Mouse (Mus musculus): ENCODE results near the gene Mybpc1. TPM values are rescaled to one million over a fixed set of nuclear protein-coding genes. Genes with fewer than 3 reads are reported as not detected.

Mybpc1 gene
- polyA plus RNA-seq, 1 experiment from 2014 or later: 6.5 TPM

GRCm38 (mm10) chr10:88502919-88503318, 102.0 kb downstream of the Mybpc1 start:
- Histone ChIP-seq H3K27me3 (ENCODE audit: insufficient read depth, low read length) (no peaks in the 10 kb centered on the region), H3K9ac (replicated peaks; ENCODE audit: low read length) (peak overlapping the region; percentile 89)

DNA sequence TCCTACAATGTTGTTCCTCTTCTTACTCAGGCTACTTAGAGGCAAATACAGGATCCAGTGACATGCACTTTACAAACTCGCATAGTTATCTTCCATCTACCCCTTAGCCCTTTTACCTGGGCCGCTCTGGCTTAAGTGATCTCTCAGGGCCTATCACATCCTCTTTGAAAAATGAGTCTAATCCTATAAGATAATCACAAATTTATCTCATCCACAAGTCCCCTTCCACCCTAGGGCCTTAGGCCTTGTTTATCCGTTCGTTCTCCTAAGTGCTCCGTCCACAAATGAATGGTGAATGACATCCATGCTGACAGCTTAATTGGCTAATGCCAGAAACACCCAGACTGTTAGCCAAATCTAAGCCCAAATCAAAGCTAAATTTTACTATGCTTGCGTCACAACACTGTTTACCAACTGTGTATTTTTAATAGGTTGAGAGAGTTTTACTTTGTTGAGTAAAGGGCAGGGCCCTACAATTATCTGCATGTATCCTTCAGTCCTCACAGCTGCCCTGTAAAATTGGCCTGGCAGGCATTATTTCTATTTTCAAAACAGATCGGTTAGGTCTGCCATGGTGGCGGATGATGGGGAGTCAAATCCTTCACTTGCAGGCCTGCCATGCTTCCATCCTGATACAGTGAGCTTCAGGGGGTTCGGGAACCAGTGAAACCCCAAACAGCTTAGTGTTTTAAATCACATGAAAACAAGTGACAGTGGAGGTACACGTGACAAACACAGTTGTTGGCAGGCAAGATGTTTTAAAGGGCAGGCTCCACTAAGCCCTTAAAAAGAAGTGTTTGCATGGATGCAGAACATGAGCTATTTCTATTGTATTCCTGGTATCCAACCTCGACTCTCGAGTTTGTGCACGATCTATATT, 102.8 kb downstream of the Mybpc1 start:
- Histone ChIP-seq H3K9me3 (ENCODE audit: low read length) (no peaks in the 10 kb centered on the region), H3K4me1 (ENCODE audit: insufficient read depth, low read length) (peaks cover 44% of the 10 kb centered on the region), H3K4me2 (replicated peaks; ENCODE audit: low read depth, low read length) (peak overlapping the region; percentile 75), H3K36me3 (ENCODE audit: insufficient read depth, low read length) (no peaks in the 10 kb centered on the region), H3K27ac (ENCODE audit: low read length) (peak overlapping the region; percentile 70), H3K27me3 (ENCODE audit: insufficient read depth, low read length) (no peaks in the 10 kb centered on the region), H3K9ac (replicated peaks; ENCODE audit: low read length) (0 out of 2 replicates have a peak overlapping the region, but pooled peaks have one; percentile 18), H3K4me3 (ENCODE audit: low read length) (peak overlapping the region; percentile 86)
- 60% methylated on average over 13 of the region's 13 CpGs for WGBS
- no peak for ATAC-seq (ENCODE audit: low FRiP score, low TSS enrichment)

More at GRCm38 (mm10) chr10:88502919-88503318, 102.0 kb downstream of the Mybpc1 start:
- H3K27ac ChIP-seq (ENCODE audit: low read length): peak overlapping the region; percentile 82
- H3K4me1 ChIP-seq (ENCODE audit: insufficient read depth, low read length): peaks cover 42% of the 10 kb centered on the region
- 29% methylated on average over 4 of the region's 4 CpGs for WGBS
- no peaks in the 10 kb centered on the region for H3K36me3 ChIP-seq (ENCODE audit: insufficient read depth, low read length)
- peak overlapping the region; percentile 75 for H3K4me2 ChIP-seq (replicated peaks; ENCODE audit: low read depth, low read length)
- no peaks in the 10 kb centered on the region for H3K9me3 ChIP-seq (ENCODE audit: low read length)
- ATAC-seq (ENCODE audit: low FRiP score, low TSS enrichment): no peak; the same call in 1 of the 2 replicates
- peak overlapping the region; percentile 86 for H3K4me3 ChIP-seq (ENCODE audit: low read length)

DNA sequence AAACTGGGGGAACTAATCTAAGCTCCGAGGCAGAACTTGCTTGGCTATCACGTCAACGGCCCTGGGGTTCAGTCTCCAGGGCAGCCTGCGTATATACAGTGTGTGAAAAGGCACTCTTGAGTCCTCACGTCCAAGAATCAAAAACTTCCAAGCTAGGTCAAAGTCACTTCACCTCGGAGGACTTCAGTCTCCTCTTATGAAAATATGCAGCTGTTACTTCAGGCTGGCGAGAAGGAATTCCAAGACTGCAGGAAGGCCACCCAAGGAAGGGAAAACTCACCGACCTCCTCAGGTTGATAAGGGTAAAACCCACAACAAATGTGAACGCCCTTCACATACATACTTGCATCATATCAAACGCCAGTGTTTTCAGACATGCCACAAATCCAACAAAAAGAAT, 103.6 kb downstream of the Mybpc1 start:
- no peak for ATAC-seq (ENCODE audit: low FRiP score, low TSS enrichment)
- H3K4me2 ChIP-seq (replicated peaks; ENCODE audit: low read depth, low read length): peak overlapping the region; percentile 75
- H3K27me3 ChIP-seq (ENCODE audit: insufficient read depth, low read length): no peaks in the 10 kb centered on the region
- 43% methylated on average over 10 of the region's 10 CpGs for WGBS
- H3K9me3 ChIP-seq (ENCODE audit: low read length): no peaks in the 10 kb centered on the region
- 0 out of 2 replicates have a peak overlapping the region, but pooled peaks have one; percentile 18 for H3K9ac ChIP-seq (replicated peaks; ENCODE audit: low read length)
- H3K36me3 ChIP-seq (ENCODE audit: insufficient read depth, low read length): no peaks in the 10 kb centered on the region
- H3K4me1 ChIP-seq (ENCODE audit: insufficient read depth, low read length): peaks cover 50% of the 10 kb centered on the region
- H3K27ac ChIP-seq (ENCODE audit: low read length): peak overlapping the region; percentile 70; the same call in 1 of the 2 replicates
- 0 out of 2 replicates have a peak overlapping the region, but pooled peaks have one; percentile 86 for H3K4me3 ChIP-seq (ENCODE audit: low read length)

GRCm38 (mm10) chr10:88499993-88500392, 105.0 kb downstream of the Mybpc1 start:
- Histone ChIP-seq H3K4me2 (replicated peaks; ENCODE audit: low read depth, low read length) (no peak overlapping the region), H3K27me3 (ENCODE audit: insufficient read depth, low read length) (no peaks in the 10 kb centered on the region), H3K9me3 (ENCODE audit: low read length) (no peaks in the 10 kb centered on the region), H3K4me3 (ENCODE audit: low read length) (no peak overlapping the region), H3K27ac (ENCODE audit: low read length) (no peak overlapping the region), H3K36me3 (ENCODE audit: insufficient read depth, low read length) (no peaks in the 10 kb centered on the region), H3K9ac (replicated peaks; ENCODE audit: low read length) (no peak overlapping the region), H3K4me1 (ENCODE audit: insufficient read depth, low read length) (peaks cover 61% of the 10 kb centered on the region)
- no peak for ATAC-seq (ENCODE audit: low FRiP score, low TSS enrichment)
- WGBS: 64% methylated on average over 5 of the region's 5 CpGs

- WGBS: 22% methylated on average over 11 of the region's 11 CpGs
- H3K4me2 ChIP-seq (replicated peaks; ENCODE audit: low read depth, low read length): peak overlapping the region; percentile 26; the same call in 1 of the 2 replicates
- peak; percentile 19; the same call in 1 of the 2 replicates for ATAC-seq (ENCODE audit: low FRiP score, low TSS enrichment)
Observed at GRCm38 (mm10) chr10:88496864-88497564, 107.9 kb downstream of the Mybpc1 start.

GRCm38 (mm10) chr10:88494959-88495587, 109.9 kb downstream of the Mybpc1 start:
- Histone ChIP-seq H3K4me1 (ENCODE audit: insufficient read depth, low read length) (peaks cover 28% of the 10 kb centered on the region), H3K4me2 (replicated peaks; ENCODE audit: low read depth, low read length) (no peak overlapping the region), H3K9ac (replicated peaks; ENCODE audit: low read length) (no peak overlapping the region), H3K27ac (ENCODE audit: low read length) (no peak overlapping the region), H3K9me3 (ENCODE audit: low read length) (no peaks in the 10 kb centered on the region), H3K36me3 (ENCODE audit: insufficient read depth, low read length) (no peaks in the 10 kb centered on the region), H3K27me3 (ENCODE audit: insufficient read depth, low read length) (no peaks in the 10 kb centered on the region), H3K4me3 (ENCODE audit: low read length) (no peak overlapping the region)
- no peak; the same call in 1 of the 2 replicates for ATAC-seq (ENCODE audit: low FRiP score, low TSS enrichment)
- WGBS: 70% methylated on average over 4 of the region's 4 CpGs

More at GRCm38 (mm10) chr10:88496864-88497564, 107.9 kb downstream of the Mybpc1 start:
- Histone ChIP-seq H3K9ac (replicated peaks; ENCODE audit: low read length) (no peak overlapping the region), H3K27ac (ENCODE audit: low read length) (peak overlapping the region; percentile 67), H3K27me3 (ENCODE audit: insufficient read depth, low read length) (no peaks in the 10 kb centered on the region), H3K4me1 (ENCODE audit: insufficient read depth, low read length) (peaks cover 47% of the 10 kb centered on the region), H3K4me3 (ENCODE audit: low read length) (no peak overlapping the region), H3K9me3 (ENCODE audit: low read length) (no peaks in the 10 kb centered on the region), H3K36me3 (ENCODE audit: insufficient read depth, low read length) (no peaks in the 10 kb centered on the region)

- Histone ChIP-seq H3K27ac (ENCODE audit: low read length) (no peak overlapping the region), H3K27me3 (ENCODE audit: insufficient read depth, low read length) (no peaks in the 10 kb centered on the region), H3K4me1 (ENCODE audit: insufficient read depth, low read length) (peaks cover 24% of the 10 kb centered on the region), H3K9me3 (ENCODE audit: low read length) (no peaks in the 10 kb centered on the region), H3K4me3 (ENCODE audit: low read length) (no peak overlapping the region), H3K4me2 (replicated peaks; ENCODE audit: low read depth, low read length) (no peak overlapping the region), H3K36me3 (ENCODE audit: insufficient read depth, low read length) (peaks cover 2% of the 10 kb centered on the region; the same call in 1 of the 2 replicates), H3K9ac (replicated peaks; ENCODE audit: low read length) (no peak overlapping the region)
- 55% methylated on average over 8 of the region's 8 CpGs for WGBS
- ATAC-seq (ENCODE audit: low FRiP score, low TSS enrichment): no peak
Observed at GRCm38 (mm10) chr10:88492658-88493057, 112.3 kb downstream of the Mybpc1 start.

GRCm38 (mm10) chr10:88491632-88492031, 113.3 kb downstream of the Mybpc1 start:
- Histone ChIP-seq H3K9me3 (ENCODE audit: low read length) (no peaks in the 10 kb centered on the region), H3K4me2 (replicated peaks; ENCODE audit: low read depth, low read length) (no peak overlapping the region), H3K36me3 (ENCODE audit: insufficient read depth, low read length) (peaks cover 2% of the 10 kb centered on the region; the same call in 1 of the 2 replicates), H3K4me3 (ENCODE audit: low read length) (no peak overlapping the region), H3K27me3 (ENCODE audit: insufficient read depth, low read length) (no peaks in the 10 kb centered on the region), H3K9ac (replicated peaks; ENCODE audit: low read length) (no peak overlapping the region), H3K4me1 (ENCODE audit: insufficient read depth, low read length) (peaks cover 16% of the 10 kb centered on the region), H3K27ac (ENCODE audit: low read length) (no peak overlapping the region)
- no peak for ATAC-seq (ENCODE audit: low FRiP score, low TSS enrichment)
- 68% methylated on average over 7 of the region's 7 CpGs for WGBS

DNA sequence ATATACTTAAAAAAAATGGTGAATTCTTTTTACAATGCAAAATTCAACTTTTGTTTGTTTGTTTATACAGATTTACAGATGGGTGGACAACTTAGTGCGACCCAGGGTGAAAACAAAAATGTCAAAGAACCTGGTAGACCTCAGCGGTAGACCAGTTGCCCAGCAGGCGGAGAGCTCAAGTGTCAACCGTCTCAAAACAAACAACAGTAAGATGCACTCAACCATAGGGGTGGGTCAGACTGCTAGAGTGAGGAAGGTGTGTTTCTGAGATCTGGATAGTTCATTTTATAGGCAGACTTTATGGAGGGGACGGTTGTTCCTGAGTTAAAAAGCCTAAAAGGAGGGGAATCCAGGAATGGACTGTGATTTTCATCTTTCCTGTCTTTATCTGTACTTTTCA, 116.3 kb downstream of the Mybpc1 start:
- no peak overlapping the region for H3K4me2 ChIP-seq (replicated peaks; ENCODE audit: low read depth, low read length)

More for the DNA sequence above, 116.3 kb downstream of the Mybpc1 start:
- Histone ChIP-seq H3K9ac (replicated peaks; ENCODE audit: low read length) (no peak overlapping the region), H3K27ac (ENCODE audit: low read length) (no peak overlapping the region), H3K36me3 (ENCODE audit: insufficient read depth, low read length) (peaks cover 17% of the 10 kb centered on the region), H3K27me3 (ENCODE audit: insufficient read depth, low read length) (no peaks in the 10 kb centered on the region), H3K4me3 (ENCODE audit: low read length) (no peak overlapping the region), H3K4me1 (ENCODE audit: insufficient read depth, low read length) (peaks cover 4% of the 10 kb centered on the region; the same call in 1 of the 2 replicates), H3K9me3 (ENCODE audit: low read length) (no peaks in the 10 kb centered on the region)
- 64% methylated on average over 5 of the region's 5 CpGs for WGBS
- ATAC-seq (ENCODE audit: low FRiP score, low TSS enrichment): peak; percentile 51; the same call in 1 of the 2 replicates

All from kidney, embryonic 16.5 days (tissue).